Mouse (Mus musculus) urinary bladder, postnatal 10 days (tissue): ENCODE results near the gene Drd1.

ENCODE experiments used
- DNase-seq: peaks from one replicate; pipeline ENCODE4 v3.0.0; 2022; ENCODE audit warnings: low spot score

The Drd1 gene

GRCm38 (mm10) chr13:54055448-54055861, at the start of gene Drd1:
Gene Drd1 (minus strand): TSS chr13:54055705.
- DNase-seq, result no peak

- DNase-seq, result no peak
Measured at GRCm38 (mm10) chr13:54103866-54104265, 48.4 kb upstream of the Drd1 start.

- no peak for DNase-seq
Measured at GRCm38 (mm10) chr13:54103271-54103670, 47.8 kb upstream of the Drd1 start.

GRCm38 (mm10) chr13:54102061-54102460, 46.6 kb upstream of the Drd1 start:
- no peak for DNase-seq

- no peak for DNase-seq
Measured at GRCm38 (mm10) chr13:54101031-54101820, 45.7 kb upstream of the Drd1 start.

GRCm38 (mm10) chr13:54097797-54098196, 42.3 kb upstream of the Drd1 start:
- no peak for DNase-seq

GRCm38 (mm10) chr13:54097227-54097626, 41.7 kb upstream of the Drd1 start:
- DNase-seq, result no peak

GRCm38 (mm10) chr13:54095721-54096120, 40.2 kb upstream of the Drd1 start:
- DNase-seq, result no peak

- DNase-seq, result no peak
Measured at GRCm38 (mm10) chr13:54094963-54095362, 39.5 kb upstream of the Drd1 start.

GRCm38 (mm10) chr13:54094349-54094748, 38.8 kb upstream of the Drd1 start:
- no peak for DNase-seq

GRCm38 (mm10) chr13:54091719-54092118, 36.2 kb upstream of the Drd1 start:
- no peak for DNase-seq

- DNase-seq, result no peak
Measured at GRCm38 (mm10) chr13:54085266-54085665, 29.8 kb upstream of the Drd1 start.

GRCm38 (mm10) chr13:54084826-54085225, 29.3 kb upstream of the Drd1 start:
- no peak for DNase-seq

GRCm38 (mm10) chr13:54084178-54084577, 28.7 kb upstream of the Drd1 start:
- no peak for DNase-seq

- no peak for DNase-seq
Measured at GRCm38 (mm10) chr13:54082946-54083345, 27.4 kb upstream of the Drd1 start.

- no peak for DNase-seq
Measured at GRCm38 (mm10) chr13:54080785-54081184, 25.3 kb upstream of the Drd1 start.

GRCm38 (mm10) chr13:54079782-54080759, 24.6 kb upstream of the Drd1 start:
- DNase-seq, result no peak

GRCm38 (mm10) chr13:54077470-54078174, 22.1 kb upstream of the Drd1 start:
- no peak for DNase-seq

- DNase-seq, result no peak
Measured at GRCm38 (mm10) chr13:54076762-54077460, 21.4 kb upstream of the Drd1 start.

- no peak for DNase-seq
Measured at GRCm38 (mm10) chr13:54076051-54076450, 20.5 kb upstream of the Drd1 start.

- DNase-seq, result no peak
Measured at GRCm38 (mm10) chr13:54075416-54075815, 19.9 kb upstream of the Drd1 start.

GRCm38 (mm10) chr13:54073491-54073890, 18.0 kb upstream of the Drd1 start:
- no peak for DNase-seq
